Mouse (Mus musculus) gastrocnemius, postnatal 25 days (tissue): Measurements from ENCODE around the gene Thsd4. TPM values are rescaled to one million over a fixed set of nuclear protein-coding genes. Genes with fewer than 3 reads are reported as not detected.
"Not testable (repeated sequence)": the region's sequence is repeated elsewhere in the genome, so short reads cannot be mapped to it uniquely, and the experiment has no call there.

Source experiments
- DNase-seq: peaks from one replicate; pipeline ENCODE4 v3.0.0; 2022
- total RNA-seq, 2 experiments: library from RNA; stranded (reverse); gene quantifications; 1 replicate in 1 of 2; 2 replicates in 1 of 2; pipeline ENCODE4 v1.2.3; 2021

Thsd4 gene
- total RNA-seq, 2 experiments from 2014 or later: 0.92 to 2.3 TPM

GRCm38 (mm10) chr9:60307469-60307868 lies 214.4 kb downstream of the Thsd4 start:
- no peak for DNase-seq

DNA sequence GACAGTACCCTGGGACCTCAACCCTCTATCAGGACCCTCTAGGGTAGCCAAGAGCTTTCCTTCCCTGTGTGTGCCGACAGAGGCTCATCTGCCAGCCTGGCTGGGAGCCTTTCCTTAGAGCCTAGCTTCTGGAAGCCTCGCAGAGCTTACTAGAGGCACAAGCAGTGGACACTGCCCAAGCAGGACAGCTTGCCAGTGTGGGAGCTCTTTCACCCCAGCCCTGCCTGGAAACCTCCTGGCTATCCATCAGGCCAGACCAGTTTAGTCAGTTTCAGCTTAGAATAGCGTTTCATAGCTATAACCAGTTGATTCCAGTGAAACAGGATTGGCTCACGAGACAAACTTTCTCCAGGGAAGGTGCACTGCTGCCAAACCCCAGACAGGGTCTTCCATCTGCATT lies 215.6 kb downstream of the Thsd4 start:
- peak; percentile 20 for DNase-seq

GRCm38 (mm10) chr9:60305204-60305840 lies 216.5 kb downstream of the Thsd4 start:
- no peak for DNase-seq

- no peak for DNase-seq
Measured at GRCm38 (mm10) chr9:60296276-60296675, 225.6 kb downstream of the Thsd4 start.

- DNase-seq: peak; percentile 46
Measured at GRCm38 (mm10) chr9:60295199-60295598, 226.6 kb downstream of the Thsd4 start.

GRCm38 (mm10) chr9:60293129-60293528 lies 228.7 kb downstream of the Thsd4 start:
- no peak for DNase-seq

GRCm38 (mm10) chr9:60290780-60291179 lies 231.1 kb downstream of the Thsd4 start:
- DNase-seq: no peak

- DNase-seq: peak; percentile 12
Measured at GRCm38 (mm10) chr9:60288789-60289188, 233.1 kb downstream of the Thsd4 start.

GRCm38 (mm10) chr9:60286390-60286789 lies 235.5 kb downstream of the Thsd4 start:
- no peak for DNase-seq

GRCm38 (mm10) chr9:60285047-60285462 lies 236.8 kb downstream of the Thsd4 start:
- DNase-seq: no peak

DNA sequence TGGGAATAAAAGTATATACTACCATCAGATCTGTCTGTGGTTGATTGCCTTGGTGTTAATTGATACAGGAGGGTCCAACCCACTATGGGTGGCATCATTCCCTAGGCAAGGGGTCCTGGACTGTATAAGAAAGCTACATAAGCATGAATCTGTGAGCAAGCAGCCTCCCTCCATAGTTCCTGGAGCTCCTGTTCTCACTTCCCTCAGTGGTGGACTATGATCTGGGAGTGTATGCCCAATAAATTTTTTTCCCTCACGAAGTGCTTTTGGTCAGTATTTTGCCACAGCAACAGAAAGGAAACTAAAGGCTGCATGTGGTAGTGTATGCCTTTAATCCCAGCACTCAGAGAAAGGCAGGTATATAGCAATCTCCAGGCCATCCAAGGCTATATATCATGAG lies 237.5 kb downstream of the Thsd4 start:
- no peak for DNase-seq

GRCm38 (mm10) chr9:60283546-60283945 lies 238.3 kb downstream of the Thsd4 start:
- DNase-seq: no peak

GRCm38 (mm10) chr9:60281281-60281680 lies 240.6 kb downstream of the Thsd4 start:
- DNase-seq: peak; percentile 60

DNA sequence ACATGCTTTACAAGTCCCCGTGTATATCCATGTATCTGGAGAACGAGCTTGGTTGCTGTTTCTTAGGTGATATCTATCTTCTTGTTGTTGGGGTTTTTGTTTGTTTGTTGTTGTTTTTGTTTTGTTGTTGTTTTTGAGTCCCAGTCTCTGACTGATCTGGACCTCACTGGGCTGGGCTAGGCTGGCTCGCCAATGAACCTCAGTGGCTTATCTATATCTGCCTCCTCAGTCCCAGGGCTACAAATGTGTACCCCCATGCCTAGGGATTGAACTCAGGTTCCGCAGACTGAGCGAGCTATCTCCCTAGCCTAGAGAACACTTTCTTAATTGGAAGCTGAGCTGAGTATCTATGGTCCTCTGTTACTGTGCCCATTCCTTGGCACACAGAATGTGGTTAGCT lies 241.1 kb downstream of the Thsd4 start:
- no peak for DNase-seq

GRCm38 (mm10) chr9:60279556-60279955 lies 242.3 kb downstream of the Thsd4 start:
- DNase-seq: no peak

DNA sequence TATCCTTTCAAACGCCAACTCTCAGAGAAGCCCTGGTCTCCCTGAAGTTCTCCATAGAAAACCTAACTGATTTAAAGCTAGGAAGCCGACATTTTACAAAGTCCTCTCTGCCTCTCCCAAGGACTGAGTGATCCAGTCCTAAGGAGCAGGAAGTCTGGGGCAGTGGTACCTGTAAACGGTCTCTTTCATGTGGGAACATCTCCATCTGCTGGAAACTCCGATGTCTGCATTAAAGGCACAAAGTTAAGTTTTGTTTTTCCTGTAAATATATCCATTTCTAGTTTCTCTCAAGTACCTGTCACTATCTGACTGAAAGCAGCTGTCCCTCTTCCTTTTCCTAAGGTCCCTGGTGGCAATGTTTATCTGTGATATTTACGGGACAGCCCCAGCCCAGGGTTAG lies 245.5 kb downstream of the Thsd4 start:
- DNase-seq: no peak

DNA sequence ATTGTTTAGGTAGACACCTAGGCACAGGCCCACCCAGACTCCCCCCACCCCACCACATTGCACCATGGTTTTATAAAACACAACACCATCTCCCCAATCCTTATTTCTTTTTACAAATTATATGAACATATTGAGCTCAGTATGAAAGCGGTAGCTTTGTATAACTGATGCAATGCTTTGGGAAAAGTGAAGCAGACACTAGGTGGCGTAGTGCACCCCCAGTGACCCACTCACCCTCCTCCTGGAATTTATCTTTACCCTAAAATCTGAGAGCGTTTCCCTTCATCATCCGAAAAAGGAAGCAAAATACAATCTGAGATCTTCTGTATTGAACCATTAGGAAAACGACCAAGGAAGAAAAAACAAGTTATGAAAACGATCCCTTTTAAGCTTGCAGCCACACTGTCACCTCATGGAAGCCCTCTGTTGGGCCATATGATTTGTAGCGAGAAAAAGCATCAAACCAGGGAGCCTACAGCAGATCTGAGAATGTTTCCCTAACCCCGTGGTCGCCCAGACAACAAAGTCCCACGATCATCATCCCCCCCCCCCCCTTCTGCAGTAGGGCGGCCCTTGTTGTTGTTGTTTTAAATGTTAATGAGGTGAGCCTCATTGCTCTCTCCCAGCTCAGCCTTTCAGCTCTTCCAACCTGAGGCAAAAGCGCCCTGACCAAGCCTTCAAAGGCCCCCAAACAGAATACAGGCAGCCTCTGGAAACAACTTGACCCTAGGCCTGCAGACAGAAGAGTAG lies 246.3 kb downstream of the Thsd4 start:
- DNase-seq: no peak

- no peak for DNase-seq
Measured at GRCm38 (mm10) chr9:60274503-60274902, 247.3 kb downstream of the Thsd4 start.

DNA sequence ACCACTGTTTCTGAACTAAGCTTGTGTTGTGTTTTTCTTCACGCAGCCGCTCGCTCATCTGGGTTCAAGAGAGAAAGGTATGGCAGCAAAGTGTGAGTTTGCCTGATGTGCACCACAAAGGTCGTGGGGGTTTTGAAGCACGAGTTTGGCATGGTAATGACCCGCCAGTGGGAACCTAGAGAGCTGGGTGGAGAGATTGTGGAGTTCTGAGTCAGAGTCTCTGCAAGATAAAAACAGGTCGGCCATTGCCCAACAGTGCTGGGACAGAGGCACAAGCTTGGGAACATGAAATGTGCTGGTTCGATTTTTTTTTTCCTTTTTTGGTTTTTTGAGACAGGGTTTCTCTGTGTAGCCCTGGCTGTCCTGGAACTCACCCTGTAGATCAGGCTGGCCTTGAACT lies 249.5 kb downstream of the Thsd4 start:
- not testable (repeated sequence) for DNase-seq

DNA sequence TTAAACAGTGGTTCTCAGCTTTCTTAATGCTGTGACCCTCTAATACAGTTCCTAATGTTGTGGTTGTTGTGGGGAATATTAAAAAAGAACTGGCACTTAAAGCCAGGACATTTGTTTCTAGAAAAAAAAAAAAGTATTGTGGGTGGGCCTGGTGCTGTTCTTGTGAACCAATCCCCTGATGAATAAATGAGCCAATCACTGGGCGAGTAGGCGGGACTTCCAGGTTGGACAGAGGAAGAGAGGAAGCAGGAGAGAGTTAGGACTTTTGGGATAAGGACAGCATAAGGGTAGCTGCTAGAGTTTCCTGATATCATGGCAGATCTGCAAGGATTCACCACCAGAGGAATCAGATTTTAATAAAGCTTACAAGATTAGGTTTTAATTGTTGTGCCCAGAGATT lies 249.9 kb downstream of the Thsd4 start:
- no peak for DNase-seq

DNA sequence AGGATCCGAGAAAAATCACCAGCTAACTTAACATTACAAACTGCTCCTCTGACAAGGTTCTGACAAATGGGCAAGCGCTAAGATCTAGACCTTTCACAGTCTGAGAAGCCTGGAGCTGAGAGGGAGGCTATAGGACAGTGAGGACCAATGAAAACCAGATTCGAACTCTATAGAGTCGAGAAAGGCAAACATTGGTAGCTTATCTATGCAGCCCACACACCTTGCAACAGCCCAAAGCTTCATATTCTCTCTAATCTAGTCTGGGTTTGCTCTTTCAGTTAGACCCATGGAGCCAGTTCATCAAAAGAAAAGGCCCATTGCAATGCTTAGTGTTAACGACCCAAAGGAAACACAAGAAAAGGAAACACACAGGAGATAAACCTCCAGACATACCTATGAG lies 252.0 kb downstream of the Thsd4 start:
- no peak for DNase-seq

GRCm38 (mm10) chr9:60267273-60267626 lies 254.6 kb downstream of the Thsd4 start:
- DNase-seq: no peak

GRCm38 (mm10) chr9:60266583-60267272 lies 255.1 kb downstream of the Thsd4 start:
- no peak for DNase-seq
